ENCODE assay signal across 8 mouse cellular contexts in genomic region chr2:172370411-172371223, GRCm38 (mm10). TPM values are rescaled to one million over a fixed set of nuclear protein-coding genes. Genes with fewer than 3 reads are reported as not detected.
A peak's percentile ranks its signal among the peaks of the same experiment; 100 is the strongest.
DNase-seq lines count a peak whose midpoint lies in the region; ATAC-seq lines count a peak whose summit lies in the region.

TSS of gene Aurka (minus strand) at chr2:172370535.
TSS of gene Cstf1 (plus strand) at chr2:172370681.

- H3K4me2 ChIP-seq in heart, embryonic 13.5 days: peak within 1 kb of the TSS; percentile 81
- peak within 1 kb of the TSS; percentile 82 for H3K4me2 ChIP-seq in liver, embryonic 12.5 days
- peak within 1 kb of the TSS; percentile 73 for H3K4me2 ChIP-seq in stomach, embryonic 15.5 days

- H3K4me3 ChIP-seq in brown adipose tissue, adult 24 weeks (ENCODE audit: insufficient read depth, low read depth, low read length): peak within 1 kb of the TSS; percentile 74
- H3K4me3 ChIP-seq in heart, embryonic 13.5 days: peak within 1 kb of the TSS; percentile 97
- peak within 1 kb of the TSS; percentile 82 for H3K4me3 ChIP-seq in liver, embryonic 12.5 days
- peak within 1 kb of the TSS; percentile 96 for H3K4me3 ChIP-seq in stomach, embryonic 15.5 days (replicated peaks)

- peak; percentile 90 for ATAC-seq in heart, embryonic 13.5 days (ENCODE audit: extremely low read depth, insufficient number of reproducible peaks, low FRiP score, low TSS enrichment)
- peak; percentile 98 for ATAC-seq in liver, embryonic 12.5 days
- peak; percentile 97 for ATAC-seq in stomach, embryonic 15.5 days (ENCODE audit: insufficient read depth, low FRiP score, low read depth)

- no peaks in the 10 kb centered on the region for H3K27me3 ChIP-seq in heart, embryonic 13.5 days (replicated peaks)
- no peaks in the 10 kb centered on the region for H3K27me3 ChIP-seq in liver, embryonic 12.5 days (replicated peaks)
- no peaks in the 10 kb centered on the region for H3K27me3 ChIP-seq in stomach, embryonic 15.5 days (replicated peaks)

- peak within 1 kb of the TSS; percentile 97 for H3K9ac ChIP-seq in heart, embryonic 13.5 days
- H3K9ac ChIP-seq in liver, embryonic 12.5 days: peak within 1 kb of the TSS; percentile 92
- peak within 1 kb of the TSS; percentile 94 for H3K9ac ChIP-seq in stomach, embryonic 15.5 days

- no peaks in the 10 kb centered on the region for H3K9me3 ChIP-seq in heart, embryonic 13.5 days
- no peaks in the 10 kb centered on the region for H3K9me3 ChIP-seq in liver, embryonic 12.5 days (replicated peaks)
- H3K9me3 ChIP-seq in stomach, embryonic 15.5 days: no peaks in the 10 kb centered on the region

- DNase-seq in CD4-positive, CD25-positive, alpha-beta regulatory T cell, adult 2 months (ENCODE audit: low read depth, low spot score): peak; percentile 96
- DNase-seq in fat pad, adult 2 months (ENCODE audit: extremely low read depth, low read depth, low spot score): peak; percentile 58
- peak; percentile 97 for DNase-seq in kidney, postnatal 10 days
- DNase-seq in natural killer cell, adult 2 months (ENCODE audit: low spot score in 2 of 2): peak; percentile 93

- H3K36me3 ChIP-seq in heart, embryonic 13.5 days: peaks cover 65% of the 10 kb centered on the region
- H3K36me3 ChIP-seq in liver, embryonic 12.5 days: peaks cover 71% of the 10 kb centered on the region
- peaks cover 29% of the 10 kb centered on the region for H3K36me3 ChIP-seq in stomach, embryonic 15.5 days

- peak within 1 kb of the TSS; percentile 93 for H3K27ac ChIP-seq in brown adipose tissue, adult 24 weeks (replicated peaks; ENCODE audit: low read depth, low read length)
- H3K27ac ChIP-seq in heart, embryonic 13.5 days (replicated peaks): peak within 1 kb of the TSS; percentile 75
- peak within 1 kb of the TSS; percentile 84 for H3K27ac ChIP-seq in liver, embryonic 12.5 days
- H3K27ac ChIP-seq in stomach, embryonic 15.5 days: peak within 1 kb of the TSS; percentile 88

- under 1% methylated on average over 66 of the region's 66 CpGs for WGBS in heart, embryonic 13.5 days
- under 1% methylated on average over 66 of the region's 66 CpGs for WGBS in liver, embryonic 12.5 days (ENCODE audit: insufficient replicate concordance)
- WGBS in stomach, embryonic 15.5 days: under 1% methylated on average over 66 of the region's 66 CpGs

- no peaks in the 10 kb centered on the region for H3K4me1 ChIP-seq in brown adipose tissue, adult 24 weeks (ENCODE audit: control insufficient read depth, insufficient read depth, insufficient read length, low read length)
- peaks cover 44% of the 10 kb centered on the region for H3K4me1 ChIP-seq in heart, embryonic 13.5 days
- H3K4me1 ChIP-seq in liver, embryonic 12.5 days: peaks cover 53% of the 10 kb centered on the region
- peaks cover 25% of the 10 kb centered on the region; the same call in 1 of the 2 replicates for H3K4me1 ChIP-seq in stomach, embryonic 15.5 days

RNA-seq across cellular contexts. Expression of gene Aurka, which starts in this region (rescaled TPM):
- polyA plus RNA-seq in brown adipose tissue, adult 24 weeks (2012; ENCODE audit: insufficient read depth, insufficient read length, missing spikeins): 1.3 TPM in 1 of 2 replicates, not detected in the other
- polyA plus RNA-seq in heart, embryonic 13.5 days (2015; fragmentation: Nextera tagmentation; extraction: Ambion mirVana): 86.6 and 98.3 TPM in 2 replicates
- polyA plus RNA-seq in liver, embryonic 12.5 days (2016; fragmentation: Nextera tagmentation; extraction: Ambion mirVana): 173 and 177 TPM in 2 replicates
- polyA plus RNA-seq in stomach, embryonic 15.5 days (2015; fragmentation: Nextera tagmentation; extraction: Ambion mirVana): 91.0 and 95.0 TPM in 2 replicates

RNA-seq across cellular contexts. Expression of gene Cstf1, which starts in this region (rescaled TPM):
- polyA plus RNA-seq in brown adipose tissue, adult 24 weeks (2012; ENCODE audit: insufficient read depth, insufficient read length, missing spikeins): 12.8 and 13.6 TPM in 2 replicates
- 27.5 and 28.0 TPM in 2 replicates for polyA plus RNA-seq in heart, embryonic 13.5 days (2015; fragmentation: Nextera tagmentation; extraction: Ambion mirVana)
- 39.7 and 42.0 TPM in 2 replicates for polyA plus RNA-seq in liver, embryonic 12.5 days (2016; fragmentation: Nextera tagmentation; extraction: Ambion mirVana)
- 34.9 and 38.8 TPM in 2 replicates for polyA plus RNA-seq in stomach, embryonic 15.5 days (2015; fragmentation: Nextera tagmentation; extraction: Ambion mirVana)

Comparison
In these comparisons a context has a peak if more than half of its experiments do, and no peak if none do; other contexts are left out.
1. Peak in every context shown above with its lines: DNase-seq, ATAC-seq, H3K4me3 ChIP-seq and H3K27ac ChIP-seq.
2. RNA of gene Aurka (polyA plus RNA-seq): 173 to 177 TPM in liver, embryonic 12.5 days, 91.0 to 95.0 TPM in stomach, embryonic 15.5 days and 86.6 to 98.3 TPM in heart, embryonic 13.5 days; 1.3 TPM in brown adipose tissue, adult 24 weeks; every median in the first group is over 10 times any median in the second.